Mouse (Mus musculus) cortical plate, adult 2 months (tissue): ENCODE measurements around the gene Cd300lg.

Experiments
- CTCF ChIP-seq: fragments of 200-500 bp; IDR thresholded peaks from 2 replicates; pipeline ENCODE4 v1.5.1; 2011; ENCODE audit warnings: mild to moderate bottlenecking, control low read depth, low read length; ENCODE audit not compliant: insufficient read depth; ENCODE audit errors: extremely low read depth
- POLR2A ChIP-seq: fragments of 200-500 bp; IDR thresholded peaks from 2 replicates; pipeline ENCODE4 v1.6.1; 2011; ENCODE audit warnings: mild to moderate bottlenecking, low read length, control low read depth; ENCODE audit not compliant: insufficient read depth; ENCODE audit errors: extremely low read depth

- TF ChIP-seq CTCF (no peak), POLR2A (no peak)
These were observed 8.2 kb upstream of the Cd300lg start for GRCm38 (mm10) chr11:102033055-102033591.
